Mouse (Mus musculus): ENCODE results near the gene Cln3. TPM values are rescaled to one million over a fixed set of nuclear protein-coding genes. Genes with fewer than 3 reads are reported as not detected.

Gene Cln3
- polyA plus RNA-seq, 1 experiment from 2014 or later, result 62.9 TPM

DNA sequence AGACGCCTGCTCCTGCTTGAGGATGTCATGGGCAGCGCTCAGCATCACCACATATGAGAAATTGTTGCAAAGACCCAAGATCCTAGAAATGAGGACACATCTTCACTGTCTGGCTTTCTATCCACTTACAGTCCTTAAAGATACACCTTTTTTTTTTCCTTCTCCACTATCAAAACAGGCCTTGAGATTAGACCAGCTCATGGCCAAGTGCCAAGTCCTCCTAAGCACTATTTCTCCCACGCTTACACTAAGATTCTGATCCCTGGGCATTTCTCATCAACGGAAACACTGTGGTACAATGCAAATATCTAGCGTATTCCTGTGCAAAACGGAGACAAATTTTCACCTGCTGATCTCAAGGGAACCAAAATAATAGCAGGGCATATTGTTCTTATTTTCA, 4.0 kb downstream of the Cln3 start:
- no peak for ATAC-seq
- no peak for TF ChIP-seq CTCF (IDR thresholded peaks at IDR 0.05; ENCODE audit: low read depth)
- Histone ChIP-seq H3K9ac (ENCODE audit: low read depth, low read length) (no peak overlapping the region), H3K36me3 (ENCODE audit: control insufficient read depth, insufficient read depth) (peaks cover 22% of the 10 kb centered on the region), H3K4me2 (replicated peaks; ENCODE audit: low read depth) (peak overlapping the region; percentile 76; the same call in 1 of the 2 replicates), H3K9me3 (ENCODE audit: control insufficient read depth) (no peaks in the 10 kb centered on the region), H3K27me3 (replicated peaks; ENCODE audit: control insufficient read depth, insufficient read depth, low read length) (no peaks in the 10 kb centered on the region), H3K4me3 (ENCODE audit: low read depth, low read length) (no peak overlapping the region), H3K27ac (ENCODE audit: low read depth, low read length) (no peak overlapping the region), H3K4me1 (replicated peaks; ENCODE audit: control insufficient read depth, insufficient read depth, low read length) (0 out of 2 replicates have a peak, but pooled peaks cover 2% of the 10 kb centered on the region)
- WGBS, result 72% methylated on average over 6 of the region's 6 CpGs

DNA sequence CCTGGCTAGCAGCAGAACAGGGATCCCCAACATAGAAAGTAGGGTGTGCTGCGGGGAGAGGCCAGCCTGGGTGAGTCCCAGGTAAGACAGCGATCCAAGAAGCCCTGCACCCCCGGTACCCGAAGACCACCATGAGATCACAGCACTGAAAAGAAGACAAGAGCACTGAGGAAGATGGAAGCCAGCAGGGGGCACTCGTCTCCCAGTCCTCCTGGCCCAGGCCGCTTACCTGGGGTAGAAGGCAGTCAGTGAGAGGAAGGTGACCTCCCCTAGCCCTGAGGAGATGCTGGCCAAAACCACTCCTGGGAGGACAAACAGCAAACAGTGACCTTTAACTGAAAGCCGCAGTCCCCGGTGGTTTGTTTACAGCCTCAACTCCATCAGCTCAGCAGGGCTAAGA, 6.4 kb downstream of the Cln3 start:
- no peak overlapping the region for H3K9ac ChIP-seq (ENCODE audit: low read depth, low read length)
- no peak overlapping the region for H3K4me3 ChIP-seq (ENCODE audit: low read depth, low read length)
- no peaks in the 10 kb centered on the region for H3K27me3 ChIP-seq (replicated peaks; ENCODE audit: control insufficient read depth, insufficient read depth, low read length)
- H3K36me3 ChIP-seq (ENCODE audit: control insufficient read depth, insufficient read depth), result peaks cover 41% of the 10 kb centered on the region
- 0 out of 2 replicates have a peak, but pooled peaks cover 2% of the 10 kb centered on the region for H3K4me1 ChIP-seq (replicated peaks; ENCODE audit: control insufficient read depth, insufficient read depth, low read length)
- no peak overlapping the region for H3K4me2 ChIP-seq (replicated peaks; ENCODE audit: low read depth)
- 42% methylated on average over 8 of the region's 8 CpGs for WGBS
- no peak overlapping the region for H3K27ac ChIP-seq (ENCODE audit: low read depth, low read length)
- TF ChIP-seq CTCF (IDR thresholded peaks at IDR 0.05; ENCODE audit: low read depth), result peak; percentile 82
- ATAC-seq, result no peak
- H3K9me3 ChIP-seq (ENCODE audit: control insufficient read depth), result no peaks in the 10 kb centered on the region

DNA sequence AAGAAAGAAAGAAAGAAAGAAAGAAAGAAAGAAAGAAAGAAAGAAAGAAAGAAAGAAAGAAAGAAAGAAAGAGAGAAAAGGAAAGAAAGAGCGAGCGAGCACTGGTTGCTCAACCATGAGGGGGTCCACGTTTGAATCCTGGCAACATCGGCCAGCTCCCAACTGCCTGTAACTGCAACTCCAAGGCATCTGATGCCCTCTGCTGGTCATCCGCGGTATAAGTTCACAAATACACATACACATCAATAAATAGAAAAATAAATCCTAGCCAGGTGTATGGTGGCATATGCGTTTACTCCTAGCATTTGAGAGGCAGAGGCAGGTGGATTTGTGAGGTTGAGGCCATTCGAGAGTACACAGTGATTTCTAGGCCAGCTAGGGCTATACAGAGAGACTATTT, 8.7 kb downstream of the Cln3 start:
- 62% methylated on average over 8 of the region's 8 CpGs for WGBS
- H3K9me3 ChIP-seq (ENCODE audit: control insufficient read depth), result no peaks in the 10 kb centered on the region
- 0 out of 2 replicates have a peak, but pooled peaks cover 2% of the 10 kb centered on the region for H3K4me1 ChIP-seq (replicated peaks; ENCODE audit: control insufficient read depth, insufficient read depth, low read length)
- no peak overlapping the region for H3K27ac ChIP-seq (ENCODE audit: low read depth, low read length)
- H3K4me3 ChIP-seq (ENCODE audit: low read depth, low read length), result no peak overlapping the region
- H3K27me3 ChIP-seq (replicated peaks; ENCODE audit: control insufficient read depth, insufficient read depth, low read length), result no peaks in the 10 kb centered on the region
- H3K9ac ChIP-seq (ENCODE audit: low read depth, low read length), result no peak overlapping the region
- H3K36me3 ChIP-seq (ENCODE audit: control insufficient read depth, insufficient read depth), result peaks cover 48% of the 10 kb centered on the region
- TF ChIP-seq CTCF (IDR thresholded peaks at IDR 0.05; ENCODE audit: low read depth), result peak; percentile 76
- no peak overlapping the region for H3K4me2 ChIP-seq (replicated peaks; ENCODE audit: low read depth)
- no peak for ATAC-seq

GRCm38 (mm10) chr7:126566094-126566765, 19.4 kb downstream of the Cln3 start, which contains the start of gene Eif3c:
Eif3c (minus strand) TSS chr7:126566411.
- peak; percentile 92 for ATAC-seq
- peaks cover 35% of the 10 kb centered on the region for H3K36me3 ChIP-seq (ENCODE audit: control insufficient read depth, insufficient read depth)
- under 1% methylated on average over 46 of the region's 46 CpGs for WGBS

DNA sequence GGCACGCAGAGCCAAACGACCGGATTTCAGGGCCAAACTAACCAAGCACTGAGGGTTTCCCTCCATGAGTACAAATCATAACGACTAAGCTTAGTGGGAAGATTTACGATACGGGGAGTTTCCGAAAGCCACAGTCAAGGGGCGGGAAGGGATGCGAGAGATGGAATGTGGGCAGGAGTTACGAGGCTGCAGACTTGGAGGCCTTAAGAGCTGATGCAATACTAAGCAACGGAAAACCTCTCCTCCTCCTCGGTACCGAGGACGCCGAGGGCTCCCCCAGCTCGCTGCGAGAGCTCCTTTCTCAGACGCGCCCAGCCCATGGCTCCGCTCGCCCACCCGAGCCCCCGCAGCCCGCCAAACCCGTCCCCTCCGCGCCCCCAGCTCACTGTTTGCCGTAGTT, 19.9 kb downstream of the Cln3 start:
- Histone ChIP-seq H3K4me3 (ENCODE audit: low read depth, low read length) (peak overlapping the region; percentile 95), H3K4me2 (replicated peaks; ENCODE audit: low read depth) (peak overlapping the region; percentile 75), H3K9ac (ENCODE audit: low read depth, low read length) (peak overlapping the region; percentile 85), H3K36me3 (ENCODE audit: control insufficient read depth, insufficient read depth) (peaks cover 40% of the 10 kb centered on the region), H3K27me3 (replicated peaks; ENCODE audit: control insufficient read depth, insufficient read depth, low read length) (no peaks in the 10 kb centered on the region), H3K4me1 (replicated peaks; ENCODE audit: control insufficient read depth, insufficient read depth, low read length) (no peaks in the 10 kb centered on the region), H3K27ac (ENCODE audit: low read depth, low read length) (peak overlapping the region; percentile 89), H3K9me3 (ENCODE audit: control insufficient read depth) (no peaks in the 10 kb centered on the region)
- WGBS, result under 1% methylated on average over 28 of the region's 28 CpGs
- no peak for TF ChIP-seq CTCF (IDR thresholded peaks at IDR 0.05; ENCODE audit: low read depth)
- ATAC-seq, result peak; percentile 61

More at GRCm38 (mm10) chr7:126566094-126566765, 19.4 kb downstream of the Cln3 start, which contains the start of gene Eif3c:
- Histone ChIP-seq H3K4me2 (replicated peaks; ENCODE audit: low read depth) (peak within 1 kb of the TSS; percentile 75), H3K27me3 (replicated peaks; ENCODE audit: control insufficient read depth, insufficient read depth, low read length) (no peaks in the 10 kb centered on the region), H3K4me1 (replicated peaks; ENCODE audit: control insufficient read depth, insufficient read depth, low read length) (no peaks in the 10 kb centered on the region), H3K27ac (ENCODE audit: low read depth, low read length) (peak within 1 kb of the TSS; percentile 89), H3K4me3 (ENCODE audit: low read depth, low read length) (peak within 1 kb of the TSS; percentile 95), H3K9ac (ENCODE audit: low read depth, low read length) (peak within 1 kb of the TSS; percentile 85), H3K9me3 (ENCODE audit: control insufficient read depth) (no peaks in the 10 kb centered on the region)
- TF ChIP-seq CTCF (IDR thresholded peaks at IDR 0.05; ENCODE audit: low read depth), result no peak

DNA sequence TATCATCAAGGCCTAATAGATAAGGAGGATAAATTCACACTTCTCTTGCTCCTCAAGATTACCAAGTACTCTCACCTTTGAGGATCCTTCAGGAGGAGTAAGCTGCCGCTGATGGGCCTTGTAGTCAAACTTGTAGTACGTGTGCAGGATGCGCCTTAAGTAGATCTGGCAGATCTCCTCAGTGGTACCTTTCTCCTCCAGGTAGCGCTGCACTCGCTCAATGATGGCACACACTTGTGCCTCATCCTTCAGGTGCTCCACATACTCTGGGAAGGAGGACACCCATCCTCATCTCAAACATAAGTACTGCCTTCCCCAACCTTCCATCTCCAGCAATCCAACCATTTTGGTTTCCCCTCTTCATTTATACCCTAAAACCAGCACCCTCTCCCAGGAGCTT, 29.0 kb downstream of the Cln3 start:
- ATAC-seq, result no peak
- Histone ChIP-seq H3K4me1 (replicated peaks; ENCODE audit: control insufficient read depth, insufficient read depth, low read length) (no peaks in the 10 kb centered on the region), H3K4me2 (replicated peaks; ENCODE audit: low read depth) (no peak overlapping the region), H3K9ac (ENCODE audit: low read depth, low read length) (no peak overlapping the region), H3K27ac (ENCODE audit: low read depth, low read length) (no peak overlapping the region), H3K4me3 (ENCODE audit: low read depth, low read length) (no peak overlapping the region), H3K9me3 (ENCODE audit: control insufficient read depth) (no peaks in the 10 kb centered on the region), H3K27me3 (replicated peaks; ENCODE audit: control insufficient read depth, insufficient read depth, low read length) (no peaks in the 10 kb centered on the region), H3K36me3 (ENCODE audit: control insufficient read depth, insufficient read depth) (peaks cover 94% of the 10 kb centered on the region)
- WGBS, result 92% methylated on average over 5 of the region's 5 CpGs
- TF ChIP-seq CTCF (IDR thresholded peaks at IDR 0.05; ENCODE audit: low read depth), result no peak
